Mouse (Mus musculus) stomach, embryonic 15.5 days (tissue): Measurements from ENCODE around the gene Fmnl3. TPM values are rescaled to one million over a fixed set of nuclear protein-coding genes. Genes with fewer than 3 reads are reported as not detected.

Source experiments
- polyA plus RNA-seq: library from polyadenylated mRNA; unstranded; fragments of >200 nt; fragmentation: Nextera tagmentation; extraction: Ambion mirVana; gene quantifications from 2 replicates; pipeline ENCODE4 v1.2.1, GENCODE M21; 2015

The Fmnl3 gene
- polyA plus RNA-seq, 1 experiment from 2014 or later: 18.2 TPM

Other genes starting within 250 kb of the Fmnl3 start
- 28.3 and 32.1 TPM in 2 replicates for gene Spats2, start 244.6 kb downstream of the Fmnl3 start, polyA plus RNA-seq
- gene Kcnh3, start 145.6 kb downstream of the Fmnl3 start, polyA plus RNA-seq: 0.77 and 1.2 TPM in 2 replicates
- 107 and 122 TPM in 2 replicates for gene Mcrs1, start 118.5 kb downstream of the Fmnl3 start, polyA plus RNA-seq
- 42.8 and 46.3 TPM in 2 replicates for gene Prpf40b, start 75.4 kb downstream of the Fmnl3 start, polyA plus RNA-seq
- gene Fam186b, start 74.6 kb downstream of the Fmnl3 start, polyA plus RNA-seq: 0.06 and 0.23 TPM in 2 replicates
- 425 and 426 TPM in 2 replicates for gene Tmbim6, start 22.4 kb upstream of the Fmnl3 start, polyA plus RNA-seq
- gene Nckap5l, start 87.3 kb upstream of the Fmnl3 start, polyA plus RNA-seq: 4.8 and 6.8 TPM in 2 replicates
- 14.8 and 14.9 TPM in 2 replicates for gene Bcdin3d, start 104.2 kb upstream of the Fmnl3 start, polyA plus RNA-seq
- 0.61 and 0.92 TPM in 2 replicates for gene Faim2, start 157.7 kb upstream of the Fmnl3 start, polyA plus RNA-seq
- not detected in 2 replicates for gene Aqp2, start 208.6 kb upstream of the Fmnl3 start, polyA plus RNA-seq
- 0.30 and 0.43 TPM in 2 replicates for gene Aqp5, start 220.3 kb upstream of the Fmnl3 start, polyA plus RNA-seq
- not detected in 2 replicates for gene Aqp6, start 230.9 kb upstream of the Fmnl3 start, polyA plus RNA-seq